Mouse (Mus musculus) heart, postnatal 0 days (tissue): Measurements from ENCODE around the gene Slc26a8.

Source experiments
- CTCF ChIP-seq: IDR thresholded peaks from 2 replicates; pipeline ENCODE4 v1.5.1; 2016; ENCODE audit warnings: antibody characterized with exemption, control low read depth, low read depth
- EP300 ChIP-seq: IDR thresholded peaks from 2 replicates; pipeline ENCODE4 v1.6.1; 2016; ENCODE audit warnings: antibody characterized with exemption, low read depth

DNA sequence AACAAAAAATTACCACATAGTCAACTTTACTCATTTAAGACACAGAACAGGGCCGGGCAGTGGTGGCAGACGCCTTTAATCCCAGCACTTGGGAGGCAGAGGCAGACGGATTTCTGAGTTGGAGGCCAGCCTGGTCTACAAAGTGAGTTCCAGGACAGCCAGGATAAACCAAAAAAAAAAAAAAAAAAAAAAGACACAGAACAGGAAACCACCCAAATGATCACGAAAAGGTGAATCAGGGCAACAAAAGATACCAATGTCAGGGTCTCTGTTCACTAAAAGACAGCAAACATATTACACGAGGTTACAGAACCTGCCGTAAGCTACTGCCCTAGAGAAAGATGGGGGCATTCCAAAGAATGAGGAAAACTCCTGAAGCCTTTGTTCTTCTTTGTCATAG lies 76.9 kb downstream of the Slc26a8 start:
- no peak for TF ChIP-seq CTCF
- TF ChIP-seq EP300: no peak
